Mouse (Mus musculus) adrenal gland (tissue): Measurements from ENCODE around the gene Cd47.

Experiments
- intact Hi-C: fragments of 180-260 bp; cut with DNase I; formaldehyde crosslinking; loops from one replicate; pipeline ENCODE4 v1.15.1; 2025

Cd47 gene

GRCm38 (mm10) chr16:49905041-49905440, 104.7 kb downstream of the Cd47 start:
- intact Hi-C loops, result loop anchor here (5.0 kb wide), 1 partner anchor 42 kb away; no protein-coding TSS in a partner anchor

- intact Hi-C loops, result loop anchor here (5.0 kb wide), 1 partner anchor 42 kb away; no protein-coding TSS in a partner anchor
These were observed 105.3 kb downstream of the Cd47 start for GRCm38 (mm10) chr16:49905601-49906001.

- intact Hi-C loops, result loop anchor here (5.0 kb wide), 1 partner anchor 41 kb away; no protein-coding TSS in a partner anchor
These were observed 105.7 kb downstream of the Cd47 start for GRCm38 (mm10) chr16:49906066-49906465.

GRCm38 (mm10) chr16:49906940-49907339, 106.6 kb downstream of the Cd47 start:
- intact Hi-C loops, result loop anchor here (5.0 kb wide), 1 partner anchor 40 kb away; no protein-coding TSS in a partner anchor

- intact Hi-C loops, result loop anchor here (5.0 kb wide), 1 partner anchor 40 kb away; no protein-coding TSS in a partner anchor
These were observed 107.0 kb downstream of the Cd47 start for GRCm38 (mm10) chr16:49907356-49907755.

DNA sequence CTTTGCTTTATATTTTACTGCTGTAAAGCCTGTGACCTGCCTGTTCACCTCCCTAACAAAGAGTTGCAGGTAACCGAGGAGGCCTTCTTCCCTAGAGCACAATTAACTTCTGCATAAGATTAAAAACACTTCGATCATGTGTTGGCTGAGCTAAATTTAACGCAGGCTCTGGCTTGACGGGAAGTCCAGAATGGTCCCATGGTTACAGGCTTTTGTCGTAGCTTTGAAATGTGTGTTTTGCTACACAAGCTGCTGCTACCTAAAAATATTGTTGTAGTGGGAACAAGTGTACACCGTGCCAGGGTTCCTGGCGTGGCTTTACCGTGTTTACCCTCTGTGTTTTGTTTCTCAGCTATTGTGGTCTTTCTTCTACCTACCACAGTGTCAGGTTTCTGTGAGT, 109.2 kb downstream of the Cd47 start:
- intact Hi-C loops, result loop anchor here (5.0 kb wide), 1 partner anchor 38 kb away; no protein-coding TSS in a partner anchor

- intact Hi-C loops, result no loop called here
These were observed 113.8 kb downstream of the Cd47 start for GRCm38 (mm10) chr16:49914094-49914493.

GRCm38 (mm10) chr16:49915532-49916476, 115.5 kb downstream of the Cd47 start:
- intact Hi-C loops, result no loop called here

- intact Hi-C loops, result no loop called here
These were observed 119.9 kb downstream of the Cd47 start for GRCm38 (mm10) chr16:49920191-49920590.

GRCm38 (mm10) chr16:49921677-49922076, 121.3 kb downstream of the Cd47 start:
- intact Hi-C loops, result no loop called here

DNA sequence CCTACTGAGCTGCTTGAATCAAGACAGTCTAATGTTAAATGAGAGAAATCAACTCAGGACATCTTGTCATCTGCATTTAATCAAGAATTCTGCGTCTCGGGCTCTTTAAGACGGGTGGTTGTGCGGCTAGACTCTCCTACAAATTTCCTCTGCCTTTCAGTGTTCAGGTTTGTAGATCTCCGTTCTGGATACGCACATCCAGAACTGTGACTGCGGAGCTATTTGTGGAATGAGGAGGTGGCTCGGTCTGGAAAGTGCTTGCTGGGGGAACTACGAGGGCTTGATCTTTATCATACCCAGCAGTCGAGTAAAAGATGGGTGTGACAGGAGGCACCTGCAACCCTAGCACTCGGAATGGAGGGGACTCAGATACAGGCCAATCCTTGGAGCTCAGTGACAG, 121.8 kb downstream of the Cd47 start:
- intact Hi-C loops, result no loop called here

DNA sequence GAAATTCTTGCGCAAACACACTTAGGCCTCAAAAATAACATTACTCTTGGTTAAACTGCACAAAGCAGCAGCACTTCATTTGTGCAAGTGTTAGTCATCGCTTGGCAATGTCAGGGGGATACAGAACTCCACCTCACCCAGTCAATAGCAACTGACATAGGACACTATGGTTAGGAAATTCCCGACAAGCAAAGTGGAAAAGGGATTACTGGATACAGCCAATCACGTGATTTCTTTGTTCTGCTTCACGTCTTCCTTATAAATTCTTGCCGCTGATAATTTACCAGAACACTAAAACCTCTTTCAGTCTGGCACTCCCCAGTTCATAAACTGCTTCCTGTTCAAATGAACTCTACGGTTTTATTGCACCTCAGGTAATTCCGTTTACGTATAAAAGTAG, 123.4 kb downstream of the Cd47 start:
- intact Hi-C loops, result no loop called here

DNA sequence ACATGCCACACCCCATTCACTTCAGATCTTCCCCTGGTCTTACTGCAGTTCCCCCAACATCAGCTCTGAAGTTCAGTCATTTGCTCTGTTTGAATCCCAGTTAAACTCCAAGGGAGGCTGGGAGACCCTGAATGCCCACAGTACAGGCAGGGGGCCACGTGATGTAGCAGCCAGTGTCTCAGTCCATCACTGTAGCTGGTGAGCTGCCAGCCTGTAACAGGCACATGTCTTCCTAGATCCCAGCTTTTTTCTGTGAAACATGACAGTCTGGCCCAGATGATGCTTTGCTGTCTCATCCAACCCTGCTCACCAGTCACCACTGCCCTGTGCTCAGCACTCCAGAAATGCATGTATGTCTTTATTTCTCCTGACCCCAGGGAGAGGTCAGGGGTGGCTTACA, 124.6 kb downstream of the Cd47 start:
- intact Hi-C loops, result no loop called here

DNA sequence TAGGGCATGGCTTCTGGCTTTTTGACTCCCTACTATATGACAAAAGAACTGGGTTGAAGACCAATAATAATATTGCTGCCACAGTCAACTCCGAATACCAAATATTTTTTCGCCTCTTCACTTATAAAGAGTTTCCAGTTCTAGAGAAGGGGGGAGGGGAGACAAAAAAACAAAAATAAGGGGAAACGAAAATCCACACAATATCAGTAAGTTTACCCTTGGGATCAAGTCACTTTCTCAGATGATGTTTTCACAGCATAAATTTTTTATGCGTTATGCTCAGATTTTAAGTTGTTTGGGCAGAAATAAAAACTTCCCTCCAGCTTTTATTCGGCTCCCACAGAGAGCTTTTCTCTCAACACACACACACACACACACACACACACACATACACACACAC, 132.9 kb downstream of the Cd47 start:
- intact Hi-C loops, result no loop called here

DNA sequence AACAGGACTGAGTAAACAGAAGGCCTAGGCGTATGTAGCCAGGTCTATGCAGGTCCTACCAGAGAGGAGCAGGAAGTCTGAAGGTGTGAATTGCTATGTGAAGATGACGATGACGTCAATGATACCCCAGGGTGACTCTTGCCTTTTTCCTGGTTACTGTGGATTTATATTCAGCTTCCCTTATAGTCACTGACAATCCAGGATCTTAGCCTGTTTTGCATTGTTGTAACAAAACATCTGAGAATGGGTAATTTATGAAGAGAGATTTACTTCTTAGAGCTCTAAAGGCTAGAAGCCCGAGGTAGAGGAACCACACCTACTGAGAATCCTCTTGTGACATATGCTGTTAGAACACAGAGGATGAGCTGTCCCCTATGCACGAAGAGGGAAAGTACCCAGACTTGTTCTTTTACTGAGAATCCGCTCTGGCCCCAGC, 135.7 kb downstream of the Cd47 start:
- intact Hi-C loops, result no loop called here

GRCm38 (mm10) chr16:49936793-49937192, 136.5 kb downstream of the Cd47 start:
- intact Hi-C loops, result no loop called here

DNA sequence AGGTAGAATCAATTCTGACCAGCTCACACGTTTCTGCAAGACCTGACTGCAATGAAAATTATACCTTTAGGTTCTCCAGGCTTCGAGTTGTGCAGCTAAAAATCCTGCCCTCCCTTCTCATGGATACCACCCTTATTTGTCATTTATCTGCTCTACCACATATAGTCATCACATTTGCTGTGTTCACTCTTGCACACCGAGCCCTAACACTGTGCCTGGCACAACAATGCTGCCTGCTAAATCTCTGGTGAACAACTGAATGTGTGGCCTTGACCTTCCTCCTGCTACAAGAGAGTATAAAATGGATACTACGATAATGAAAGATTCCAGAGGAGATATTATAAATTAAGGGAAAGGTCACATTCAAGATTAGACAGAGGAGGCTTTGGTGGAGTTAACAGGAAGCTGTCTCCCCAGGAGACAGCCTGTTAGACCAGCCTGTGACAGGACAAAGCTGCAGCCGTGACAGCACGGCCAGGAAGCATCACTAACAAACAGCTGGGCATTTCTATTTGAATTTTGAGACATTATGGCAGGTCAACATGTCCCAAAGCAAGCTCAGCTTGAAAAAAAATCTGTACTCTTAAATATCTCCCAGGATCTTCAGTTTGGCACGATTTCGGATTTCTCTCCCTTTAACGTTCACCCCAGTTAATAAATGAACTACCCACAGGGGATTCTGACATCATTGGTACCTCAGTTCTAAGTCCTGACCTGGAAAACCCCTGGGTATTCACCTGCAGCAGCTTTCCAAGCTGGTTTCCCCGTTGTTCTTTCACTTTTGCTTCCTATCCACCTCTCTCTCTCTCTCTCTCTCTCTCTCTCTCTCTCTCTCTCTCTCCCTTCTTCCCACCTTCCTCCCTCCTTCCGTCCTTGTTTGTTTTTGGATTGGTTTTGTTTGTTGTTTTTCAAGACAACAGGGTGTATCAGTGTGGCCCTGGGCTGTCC, 137.2 kb downstream of the Cd47 start:
- intact Hi-C loops, result no loop called here

DNA sequence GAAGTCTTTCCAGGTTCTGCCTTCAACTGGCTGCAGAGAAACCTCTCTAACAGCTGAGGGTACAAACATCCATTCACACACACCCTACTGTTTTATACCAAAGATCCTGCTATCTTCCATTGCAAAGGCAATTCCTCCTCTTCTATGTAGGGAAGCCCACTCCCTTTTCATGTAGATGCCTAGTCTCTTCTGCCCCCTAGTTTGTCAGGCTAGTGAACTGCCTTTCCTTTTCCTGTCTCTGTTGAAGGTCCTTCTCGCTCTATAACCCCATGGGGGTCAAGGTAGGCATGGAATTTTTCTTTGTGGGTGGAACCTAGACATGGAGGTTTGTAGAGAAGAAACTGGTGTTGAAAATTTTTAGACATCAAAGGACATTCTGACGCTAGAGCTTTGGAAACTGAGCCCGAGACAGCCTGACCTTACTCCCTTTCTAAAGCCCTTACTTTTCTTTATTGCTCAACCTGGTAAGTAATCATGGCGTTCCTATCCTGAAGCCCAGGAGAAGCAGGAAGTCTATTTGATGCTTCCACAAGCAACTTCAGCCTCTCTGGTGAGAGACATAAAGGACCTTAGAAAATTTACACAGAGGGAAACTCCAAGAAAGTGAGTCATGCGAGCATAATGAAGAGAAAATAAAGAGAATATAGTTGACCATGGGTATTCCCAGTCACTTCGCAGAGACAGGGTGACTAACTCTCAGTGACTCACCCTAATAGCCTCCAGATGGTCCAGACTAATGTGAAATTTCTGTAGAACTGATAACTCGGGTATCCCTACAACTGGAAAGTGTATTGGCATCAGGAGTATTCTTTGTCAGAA, 138.4 kb downstream of the Cd47 start:
- intact Hi-C loops, result no loop called here

DNA sequence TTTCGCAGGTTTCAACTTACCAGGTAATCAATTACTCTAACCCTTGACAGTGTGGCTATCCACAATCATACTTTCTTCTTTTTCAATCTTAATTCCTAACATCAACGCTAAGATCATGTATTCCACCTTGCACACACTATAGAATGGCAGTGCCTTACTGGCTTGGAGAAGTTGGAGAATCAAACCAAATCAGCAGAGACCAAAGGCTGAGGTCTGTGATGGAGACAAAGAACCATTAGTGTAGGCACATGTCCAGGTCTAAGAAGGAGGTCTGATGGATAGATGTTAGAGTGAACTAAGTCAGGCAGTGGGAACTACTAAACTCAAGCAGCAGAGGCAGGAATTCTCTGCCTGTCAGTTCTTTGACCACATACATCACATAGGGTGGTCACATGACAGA, 139.0 kb downstream of the Cd47 start:
- intact Hi-C loops, result no loop called here

DNA sequence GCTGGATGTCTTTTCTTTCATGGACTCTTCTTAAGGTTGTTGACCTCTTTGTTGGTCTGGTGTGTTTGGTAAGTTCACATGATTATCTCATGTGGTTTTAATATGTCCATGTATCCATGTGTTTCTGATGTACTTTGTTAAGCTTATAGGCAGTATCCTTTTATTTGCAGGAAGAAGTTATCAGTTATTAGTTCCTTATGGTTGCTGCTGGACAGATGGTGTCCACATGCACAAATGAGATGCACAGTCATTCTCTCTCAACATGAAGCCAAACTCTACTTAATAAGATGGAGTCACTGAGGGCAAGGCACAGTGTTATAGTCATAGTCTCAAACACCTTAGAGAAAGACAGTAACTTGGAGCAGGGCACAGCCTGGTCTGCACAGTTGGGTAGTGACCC, 140.1 kb downstream of the Cd47 start:
- intact Hi-C loops, result loop anchor here (5.0 kb wide), 1 partner anchor 67 kb away; no protein-coding TSS in a partner anchor
